Mouse (Mus musculus): ENCODE data around the gene Rgs10.

- TF ChIP-seq CTCF (IDR thresholded peaks at IDR 0.05; ENCODE audit: low read depth), result no peak
- no peak for TF ChIP-seq EP300 (IDR thresholded peaks at IDR 0.05; ENCODE audit: low read depth)
These were observed 26.2 kb downstream of the Rgs10 start for GRCm38 (mm10) chr7:128392071-128392971.

All from heart, postnatal 0 days (tissue).